Mouse (Mus musculus) monocyte, adult 2 months (primary cell): ENCODE measurements around the gene Nfib.

ENCODE experiments used
- DNase-seq, 2 experiments: peaks; one replicate each; pipeline ENCODE4 v3.0.0; 2022; ENCODE audit warnings: low spot score in 2 of 2, low read depth in 1 of 2

Nfib gene

DNA sequence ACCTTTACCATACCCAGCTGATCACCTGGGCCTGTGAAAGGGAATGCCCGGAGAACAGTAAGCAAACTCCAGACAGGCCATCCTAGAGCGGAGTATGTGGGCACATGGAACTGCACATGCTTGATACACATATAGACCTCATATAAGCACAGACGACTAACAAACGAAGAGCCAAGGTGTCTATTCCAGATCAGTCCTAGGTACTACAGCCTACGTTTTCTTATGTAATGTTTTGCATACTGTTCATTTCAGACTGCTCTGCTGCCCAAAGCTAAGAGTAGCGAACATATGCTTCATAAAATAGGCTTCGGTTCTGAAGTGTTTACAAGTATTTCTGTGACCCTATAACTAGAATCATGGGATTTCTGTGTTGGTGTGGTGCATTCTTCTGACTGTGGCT, 386.2 kb downstream of the Nfib start:
- no peak for DNase-seq

DNA sequence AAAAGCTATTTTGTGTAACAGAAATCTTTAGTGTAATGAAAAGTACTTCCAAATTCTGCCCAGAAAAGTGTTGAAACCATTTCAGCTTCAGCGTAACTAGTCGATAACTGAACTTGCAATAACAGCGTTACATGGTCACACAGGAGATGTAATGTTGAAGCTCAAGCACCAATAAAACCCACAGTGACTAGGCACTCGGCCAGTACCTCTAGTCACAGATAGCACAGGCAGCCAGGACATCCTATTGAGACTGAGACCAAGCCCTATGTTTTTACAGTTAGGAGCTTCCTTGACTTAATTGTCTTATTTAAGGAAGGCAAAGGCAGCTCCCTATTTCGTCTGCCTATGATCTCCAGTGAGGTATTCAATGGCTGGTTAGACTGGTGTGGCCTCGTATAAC, 389.4 kb downstream of the Nfib start:
- DNase-seq: no peak

DNA sequence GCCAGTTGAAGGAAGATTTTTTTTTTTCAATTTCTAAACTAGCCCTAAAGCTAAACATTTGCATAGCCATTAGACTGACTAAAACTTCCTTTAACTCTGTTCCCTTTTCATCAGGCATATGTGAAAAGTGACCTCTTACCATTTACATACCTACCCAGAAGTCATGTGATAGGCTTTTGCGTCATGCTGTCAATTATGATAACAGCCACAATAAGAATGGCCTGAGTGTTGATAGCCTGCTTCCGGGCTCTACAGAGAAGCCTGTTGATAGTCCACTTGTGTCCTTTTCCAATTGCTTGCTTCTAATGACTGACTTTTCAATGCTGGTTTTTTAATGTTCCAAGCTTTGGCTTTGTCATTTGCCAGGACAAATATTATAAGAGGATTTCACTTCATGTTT, 389.8 kb downstream of the Nfib start:
- no peak for DNase-seq

DNA sequence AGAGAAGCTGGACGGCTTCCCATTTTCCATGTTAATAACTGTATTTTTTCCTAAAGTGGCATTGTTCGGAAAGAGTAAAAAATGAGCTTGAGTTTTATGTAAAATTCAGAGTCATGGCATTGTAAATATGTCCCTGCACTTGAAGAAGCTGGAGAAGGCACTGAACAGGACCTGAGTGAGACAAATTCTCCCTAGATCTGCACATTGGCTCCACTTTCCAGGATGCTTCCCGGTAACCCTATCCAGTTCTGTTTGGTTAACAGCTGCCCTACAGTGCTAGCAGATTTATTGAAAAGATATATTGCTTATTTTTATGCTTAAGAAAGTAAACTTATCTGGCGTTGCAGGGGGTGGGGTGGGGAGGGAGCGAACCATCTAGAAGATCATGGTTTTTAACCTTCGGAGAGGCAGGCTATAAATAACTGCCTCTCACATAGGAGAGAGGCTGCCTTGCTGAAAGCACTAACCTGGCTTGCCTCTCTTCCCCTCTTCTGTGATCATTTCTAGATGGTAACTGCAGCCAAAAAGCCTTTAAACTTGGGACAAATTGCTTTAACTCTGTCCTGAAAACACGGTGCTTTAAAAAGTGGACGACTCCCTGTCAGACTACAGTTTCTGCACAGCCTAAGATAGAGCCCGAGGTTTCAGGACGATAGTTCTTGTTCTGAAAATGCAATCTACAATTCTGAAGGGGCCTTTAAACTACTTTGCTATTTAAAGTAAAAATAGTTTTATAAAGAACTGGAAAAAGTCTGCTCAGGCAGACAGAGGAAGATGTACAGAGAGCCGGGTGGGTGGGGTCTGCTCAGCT, 394.4 kb downstream of the Nfib start:
- no peak for DNase-seq

DNA sequence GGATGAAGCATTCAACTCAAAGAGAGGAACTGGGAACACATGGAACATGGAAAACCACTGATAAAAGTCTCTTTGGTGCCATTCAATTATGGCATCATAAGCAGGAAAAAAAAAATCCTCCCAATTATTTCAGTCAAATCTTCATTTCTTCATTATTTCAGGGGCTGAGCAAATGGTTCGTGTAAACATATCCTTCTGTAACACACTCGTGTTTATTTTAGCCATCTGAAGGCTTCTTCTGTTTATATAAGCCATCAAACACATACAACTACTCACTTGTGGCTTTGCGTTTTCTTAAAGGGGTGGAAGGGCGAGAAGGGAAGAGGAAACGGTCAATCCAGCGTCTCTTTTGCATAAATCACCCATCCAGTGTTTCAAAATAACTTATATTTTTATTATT, 399.5 kb downstream of the Nfib start:
- DNase-seq: no peak

DNA sequence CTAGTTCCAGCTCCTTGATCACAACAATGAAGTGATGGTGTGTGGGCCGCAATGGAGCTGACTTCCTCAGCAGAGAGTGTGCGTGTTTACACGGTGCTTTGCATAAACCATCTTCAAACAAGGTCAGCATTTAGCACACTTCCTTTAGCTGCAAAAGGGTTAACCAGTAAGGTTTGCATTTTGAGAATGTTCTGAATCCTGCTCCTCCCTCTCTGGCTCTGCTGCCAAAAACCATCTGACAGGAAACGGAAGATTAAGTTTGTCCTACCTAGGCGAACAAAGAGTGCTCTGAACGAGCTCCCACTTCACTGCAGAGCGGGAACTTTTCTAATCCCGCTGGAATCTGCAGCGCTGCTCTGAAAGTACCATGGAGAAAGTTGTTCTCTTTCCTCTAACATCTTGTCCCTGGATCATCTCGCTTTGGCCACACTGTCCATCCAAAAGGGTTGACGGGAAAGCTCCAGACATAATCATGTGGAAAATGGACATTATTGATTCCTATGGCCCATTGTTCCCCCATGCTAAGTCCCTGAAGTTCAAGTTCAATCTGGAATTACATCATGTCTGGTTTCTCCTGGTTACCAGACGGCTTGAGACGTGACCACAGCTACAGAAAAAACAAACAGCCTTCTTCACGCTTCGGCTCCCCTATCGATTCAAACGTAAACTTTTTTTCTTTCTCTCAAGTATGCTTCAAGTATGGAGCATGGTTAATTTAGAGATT, 401.2 kb downstream of the Nfib start:
- DNase-seq: no peak

DNA sequence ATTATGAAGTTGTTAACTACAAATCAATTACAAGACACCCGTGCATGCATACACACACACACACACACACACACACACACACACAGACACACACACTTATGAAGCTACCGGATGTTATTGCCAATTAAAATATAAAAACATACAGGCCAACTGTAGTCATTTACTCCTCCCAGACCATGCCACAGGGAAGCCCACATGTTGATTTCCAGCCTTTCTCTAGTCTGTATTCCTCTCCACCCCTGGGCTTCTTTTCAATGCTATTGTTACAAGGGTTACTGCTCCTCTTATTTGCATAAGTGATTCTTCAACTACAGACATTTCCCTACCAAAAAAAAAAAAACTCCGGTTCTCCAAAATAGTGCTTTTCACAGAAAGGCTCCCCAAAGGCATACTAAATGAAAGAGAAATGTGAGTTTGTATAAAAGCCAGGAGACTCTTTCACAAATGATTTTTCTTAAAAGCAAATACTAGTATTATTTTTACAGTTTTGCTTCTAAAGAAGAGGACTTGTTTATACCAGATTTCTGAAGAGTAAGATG, 402.1 kb downstream of the Nfib start:
- DNase-seq: no peak

DNA sequence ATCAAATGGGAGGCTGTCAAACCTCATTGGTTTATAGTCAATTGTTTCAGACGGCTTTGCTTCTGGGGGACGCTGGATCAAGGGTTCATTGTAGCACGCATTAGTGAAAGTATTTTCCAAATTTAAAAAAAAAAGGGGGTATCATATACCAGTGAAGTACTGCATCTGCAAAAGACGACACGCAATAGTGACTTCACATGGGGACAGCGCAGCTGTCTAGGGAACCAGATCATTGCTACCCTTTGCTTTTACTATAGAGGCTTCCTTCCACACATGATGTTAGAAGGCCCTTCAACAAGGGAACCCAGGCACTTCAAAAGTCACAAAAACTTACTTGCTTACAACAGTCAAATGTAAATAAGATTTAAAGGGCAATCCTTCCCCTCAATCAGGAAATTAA, 402.6 kb downstream of the Nfib start:
- DNase-seq: no peak

DNA sequence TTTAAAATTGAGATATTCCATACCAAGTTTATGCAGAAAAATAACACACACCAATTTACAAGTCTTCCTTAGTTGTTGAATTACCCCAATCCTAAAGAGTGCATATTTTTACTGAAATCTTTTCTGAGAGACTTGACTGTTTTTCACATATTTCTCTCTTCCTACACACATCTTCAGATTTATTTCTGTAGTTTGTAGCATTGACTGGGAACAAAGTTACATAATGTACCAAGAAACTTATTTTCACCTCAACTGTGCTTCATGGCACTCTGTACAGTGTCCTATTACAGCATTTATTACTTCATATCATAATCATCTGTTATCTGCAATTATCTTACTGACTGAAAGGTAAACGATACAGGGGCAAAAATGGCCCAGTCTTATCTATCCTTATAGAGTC, 406.9 kb downstream of the Nfib start:
- DNase-seq: no peak

DNA sequence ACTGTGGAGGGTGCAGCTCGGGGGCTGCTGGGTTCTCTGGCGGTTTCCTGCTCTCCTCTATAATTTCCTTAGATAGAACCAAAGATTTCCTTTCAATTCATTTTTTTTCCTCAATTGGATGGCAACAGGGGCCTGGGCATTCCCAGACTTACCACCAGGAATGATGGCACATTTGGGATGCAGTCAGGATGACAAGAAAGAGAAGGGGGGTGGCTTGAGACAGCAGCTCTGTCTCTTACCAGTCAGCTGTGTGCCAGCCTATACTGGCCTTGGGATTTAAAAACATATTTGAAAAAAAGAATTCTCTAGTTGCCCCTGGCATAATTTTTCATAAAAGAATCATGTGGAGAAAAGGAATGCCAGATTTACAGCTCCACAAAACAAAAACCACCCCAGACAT, 408.0 kb downstream of the Nfib start:
- DNase-seq: no peak

DNA sequence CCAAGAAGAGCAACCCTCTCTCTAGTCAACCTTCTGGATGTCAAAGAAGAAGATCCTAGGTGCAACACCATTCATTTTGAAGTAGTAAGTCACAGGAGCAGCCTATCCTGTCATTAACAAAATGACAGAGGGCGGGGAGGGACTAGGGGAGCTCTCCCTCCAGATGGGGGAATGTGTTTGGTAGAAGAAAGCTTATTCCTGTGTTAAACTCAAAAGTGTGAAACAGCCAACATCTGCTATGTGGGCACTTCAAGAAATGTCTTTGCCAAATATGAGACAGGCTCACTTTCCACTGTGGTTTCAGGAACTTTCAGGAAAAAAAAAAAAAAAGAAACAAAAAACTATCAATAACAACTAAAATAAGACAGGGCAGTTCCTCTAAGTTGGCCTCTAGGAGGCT, 411.5 kb downstream of the Nfib start:
- DNase-seq: no peak

DNA sequence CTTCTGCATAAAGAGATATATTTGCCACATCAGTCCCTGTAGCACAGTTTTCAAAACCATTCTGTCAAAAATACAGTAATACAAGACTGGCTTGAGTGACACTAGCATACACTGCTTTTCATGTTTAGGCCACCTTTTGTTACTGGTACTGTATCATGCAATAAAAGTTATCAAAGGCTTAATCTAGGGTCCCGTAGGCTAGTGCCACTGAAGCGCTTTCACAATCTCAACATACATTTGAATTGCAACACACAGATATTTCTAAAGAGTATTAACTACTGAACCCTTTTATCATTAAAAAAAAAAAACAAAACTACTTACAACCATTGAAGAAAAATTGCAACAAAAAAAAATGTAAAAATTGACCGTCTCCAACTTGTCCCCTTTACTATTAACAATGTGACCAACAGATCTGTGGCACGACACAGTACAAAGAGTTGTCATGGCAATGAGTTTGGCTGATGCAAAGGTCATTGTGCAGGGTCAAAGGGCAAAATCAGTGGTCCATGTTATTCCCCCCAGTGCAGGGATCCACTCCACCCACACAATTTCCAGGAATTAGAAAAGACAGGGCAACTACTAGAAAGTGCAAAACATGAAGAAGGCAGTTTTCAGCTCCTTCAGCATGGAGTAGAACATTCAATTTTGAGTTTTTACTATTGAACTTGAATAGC, 414.2 kb downstream of the Nfib start:
- DNase-seq: no peak

DNA sequence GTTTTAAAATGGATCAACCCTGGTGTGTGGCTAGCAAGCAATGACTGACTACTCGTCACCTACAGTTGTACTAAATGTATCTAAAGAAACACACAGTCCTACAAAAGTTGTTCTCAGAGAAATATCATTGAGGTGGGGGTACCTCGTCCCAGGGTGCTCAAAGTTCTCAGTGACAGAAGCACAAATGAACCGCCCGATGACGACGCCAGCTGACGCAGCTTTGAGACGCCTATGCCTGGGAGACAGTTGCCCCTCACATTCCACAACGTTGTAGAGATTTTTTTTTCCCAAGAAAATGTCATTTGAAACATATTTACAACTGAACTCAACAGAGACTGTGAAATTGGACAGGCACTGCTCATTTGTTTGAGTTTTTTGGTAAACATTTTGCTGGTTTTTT, 414.9 kb downstream of the Nfib start:
- no peak for DNase-seq

DNA sequence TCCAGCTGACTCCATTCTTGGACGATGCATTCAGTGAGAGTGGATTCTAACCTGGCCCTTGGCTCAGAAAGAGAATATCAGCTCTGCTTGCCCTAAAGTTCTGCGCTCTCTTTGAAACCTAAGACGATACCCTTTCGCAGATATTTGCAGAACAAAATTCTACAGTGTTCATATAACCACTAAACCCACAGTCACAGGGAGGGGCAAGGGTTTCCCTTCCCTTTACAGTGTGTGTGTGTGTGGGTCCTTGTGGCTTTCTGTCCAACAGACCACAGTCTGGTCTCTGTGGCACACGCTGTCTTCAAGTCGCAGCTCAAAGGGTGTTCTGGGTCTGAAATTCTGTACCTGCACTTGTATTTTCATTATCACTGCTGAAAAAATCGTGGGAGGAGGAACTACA, 416.0 kb downstream of the Nfib start:
- DNase-seq: no peak

DNA sequence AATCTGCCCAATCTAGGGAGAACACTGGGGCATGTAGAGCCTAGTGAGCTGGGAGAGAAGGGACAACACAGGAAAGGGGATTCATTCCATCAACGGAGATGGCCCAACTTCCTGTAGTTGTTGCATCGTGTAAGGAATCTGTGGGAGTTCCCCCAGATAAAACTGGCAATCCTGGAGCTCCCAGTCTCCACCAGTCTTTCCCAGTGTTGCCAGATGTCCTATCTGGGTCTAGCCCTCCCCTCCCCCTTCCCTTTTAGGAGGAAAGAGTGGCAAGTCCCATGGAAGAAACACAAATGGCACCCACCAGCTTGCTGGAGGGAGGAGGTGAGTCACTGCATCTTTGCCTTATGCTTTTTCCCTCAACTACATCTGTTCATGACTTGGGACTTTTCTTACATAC, 417.4 kb downstream of the Nfib start:
- DNase-seq: no peak

DNA sequence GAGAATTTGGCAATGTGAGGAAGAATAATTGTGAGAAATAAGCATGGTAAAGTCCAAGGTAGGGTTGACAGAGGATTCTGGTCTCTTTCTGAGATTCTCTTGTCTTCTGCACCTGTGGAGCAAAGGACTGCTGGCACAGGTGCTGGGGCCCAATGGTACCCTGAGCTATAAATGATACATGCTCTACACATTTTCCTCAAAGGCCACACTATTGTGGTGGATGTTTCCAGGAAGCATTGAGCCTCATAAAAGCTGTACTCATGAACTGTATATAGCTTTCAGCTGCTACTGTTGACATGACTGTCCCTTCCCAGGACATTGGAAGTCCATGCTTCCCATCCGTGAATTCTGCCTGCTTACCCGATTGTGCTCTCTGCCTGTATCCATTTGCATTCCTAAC, 418.1 kb downstream of the Nfib start:
- no peak for DNase-seq

DNA sequence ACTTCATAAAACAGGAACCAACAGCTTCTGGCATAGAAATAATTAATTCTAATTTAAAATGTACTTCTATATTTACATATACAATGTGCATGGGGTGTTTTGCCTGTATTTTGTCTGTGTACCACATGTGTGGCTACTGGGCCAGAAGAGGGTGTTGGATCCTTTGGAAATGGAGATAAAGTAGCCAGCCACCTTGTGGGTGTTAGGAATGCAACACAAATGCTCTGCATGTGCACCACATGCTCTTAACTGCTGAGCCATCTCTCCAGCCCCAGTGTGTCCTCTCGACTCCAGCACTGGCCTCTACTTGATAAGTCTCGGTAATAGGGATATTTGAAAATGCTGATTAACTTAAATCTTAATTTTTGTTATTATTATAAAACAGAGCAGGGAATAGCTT, 418.6 kb downstream of the Nfib start:
- no peak for DNase-seq

DNA sequence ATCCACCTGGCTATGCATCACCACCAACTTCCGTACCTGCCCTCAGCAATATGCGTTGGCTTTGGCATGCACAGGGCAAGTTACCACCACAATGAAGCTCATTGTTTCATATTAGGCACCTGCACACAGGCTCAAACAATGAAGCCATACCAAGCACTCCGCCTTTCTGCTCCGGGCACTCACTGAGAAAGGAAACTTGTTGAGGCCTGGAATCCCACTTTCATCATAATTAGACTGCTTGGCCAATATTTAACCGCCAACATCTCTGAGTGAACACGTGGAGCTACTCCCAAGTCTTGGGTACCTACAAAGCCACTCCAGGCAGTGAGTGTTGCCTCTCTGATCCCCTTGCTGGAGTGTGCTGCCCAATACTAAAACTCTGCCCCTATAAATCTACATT, 422.0 kb downstream of the Nfib start:
- no peak for DNase-seq

DNA sequence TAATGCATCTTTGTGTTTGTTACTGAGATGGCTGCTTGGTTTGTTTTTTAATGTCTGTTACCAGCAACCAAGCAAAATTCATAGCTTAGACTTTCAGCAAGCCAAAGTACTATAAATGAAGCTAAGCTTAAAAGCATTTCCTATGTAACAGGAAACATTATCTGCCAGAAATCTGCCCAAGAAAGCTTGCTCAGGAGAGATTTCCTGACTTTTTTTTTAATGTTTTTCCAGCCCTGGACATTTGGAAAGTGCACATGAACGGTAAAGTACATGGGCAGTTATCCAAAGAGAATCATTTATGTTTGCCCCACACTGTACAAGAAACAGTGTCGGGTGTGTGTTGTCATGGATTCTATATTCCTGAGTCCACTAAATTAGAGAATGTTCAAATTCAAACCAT, 429.6 kb downstream of the Nfib start:
- no peak for DNase-seq

DNA sequence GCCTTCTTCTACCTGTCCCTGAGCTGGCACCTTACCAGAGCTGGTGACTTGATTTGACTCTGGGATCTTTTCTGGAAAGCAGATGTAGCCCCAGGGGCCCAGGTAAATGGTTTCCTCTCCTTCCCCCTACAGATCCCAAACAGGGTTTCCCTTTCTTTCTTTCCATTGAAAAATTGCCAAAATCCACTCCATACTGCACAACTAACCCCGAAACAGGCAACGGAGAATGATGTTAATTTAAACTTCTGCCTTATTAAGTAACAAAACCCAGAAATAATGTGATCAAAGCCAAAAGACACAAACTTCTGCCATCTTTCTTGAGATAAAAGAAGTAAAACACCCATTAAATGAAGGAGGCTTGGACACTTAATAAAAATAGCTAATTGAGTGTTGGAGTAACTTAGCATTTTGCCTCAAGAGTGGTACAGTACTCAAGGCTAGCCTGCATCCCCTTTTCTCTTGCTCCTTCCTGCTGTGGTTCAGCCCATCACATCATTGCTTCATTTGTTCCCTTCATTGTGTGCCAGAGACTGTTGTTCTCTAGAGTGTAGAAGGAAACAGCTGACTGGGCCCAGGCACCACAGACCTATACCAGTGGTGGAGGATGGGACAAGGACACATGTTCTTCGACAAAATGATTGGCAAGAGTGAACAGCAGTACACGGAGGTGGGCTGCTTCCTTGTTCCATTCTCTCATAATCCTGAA, 432.3 kb downstream of the Nfib start:
- DNase-seq: no peak

DNA sequence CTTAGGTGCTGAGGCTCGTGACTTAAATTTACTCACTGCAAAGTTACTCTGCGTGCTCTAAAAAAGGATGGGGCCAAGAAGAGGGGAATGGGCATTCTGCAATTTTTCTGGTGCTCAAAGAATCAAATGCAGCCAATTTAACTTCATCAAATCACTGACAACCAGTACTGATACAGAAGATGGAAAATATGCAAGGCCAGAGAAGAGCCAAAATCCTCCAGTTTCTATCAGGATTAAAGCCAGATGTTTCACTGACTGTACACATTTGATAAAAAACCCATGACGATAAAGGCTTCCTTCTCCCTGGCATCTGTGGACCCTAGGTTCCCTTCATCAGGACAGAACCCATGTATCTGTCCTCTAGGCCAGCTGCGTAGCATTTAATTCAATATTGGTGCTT, 433.5 kb downstream of the Nfib start:
- no peak for DNase-seq
